Mouse (Mus musculus) forebrain, embryonic 13.5 days (tissue): ENCODE data around the gene Pimreg. TPM values are rescaled to one million over a fixed set of nuclear protein-coding genes. Genes with fewer than 3 reads are reported as not detected.

Source experiments
- ATAC-seq: fragments of 200-750 bp; cut with Nextera tagmentation; 2 replicates; pipeline ENCODE4 v1.8.0; 2017
- H3K27ac ChIP-seq: fragments of 300-500 bp; sonication (generic); 2 replicates; pipeline ENCODE4 v1.5.1; 2015; ENCODE audit warnings: inconsistent platforms, mild to moderate bottlenecking, moderate library complexity
- H3K27me3 ChIP-seq: fragments of 300-500 bp; sonication (generic); 2 replicates; pipeline ENCODE4 v1.6.1; 2015; ENCODE audit warnings: mild to moderate bottlenecking, inconsistent platforms
- H3K36me3 ChIP-seq: fragments of 300-500 bp; sonication (generic); 2 replicates; pipeline ENCODE4 v1.6.1; 2015; ENCODE audit warnings: mild to moderate bottlenecking, inconsistent platforms; ENCODE audit not compliant: poor library complexity, severe bottlenecking
- H3K4me1 ChIP-seq: fragments of 300-500 bp; sonication (generic); 2 replicates; pipeline ENCODE4 v1.6.1; 2015; ENCODE audit warnings: inconsistent platforms
- H3K4me2 ChIP-seq: fragments of 300-500 bp; sonication (generic); 2 replicates; pipeline ENCODE4 v1.6.1; 2015; ENCODE audit warnings: inconsistent platforms, mild to moderate bottlenecking, moderate library complexity
- H3K4me3 ChIP-seq: fragments of 300-500 bp; sonication (generic); 2 replicates; pipeline ENCODE4 v1.5.1; 2015; ENCODE audit warnings: mild to moderate bottlenecking, inconsistent platforms
- H3K9ac ChIP-seq: fragments of 300-500 bp; sonication (generic); 2 replicates; pipeline ENCODE4 v1.6.1; 2015; ENCODE audit warnings: mild to moderate bottlenecking, inconsistent platforms
- H3K9me3 ChIP-seq: fragments of 300-500 bp; sonication (generic); replicated peaks from 2 replicates; pipeline ENCODE4 v1.6.1; 2016; ENCODE audit warnings: inconsistent platforms
- whole genome bisulfite sequencing: fragments of 180-500 bp; shearing (Covaris S2); methylation state at CpG from one replicate; pipeline ENCODE4 v1.1.7; 2015; 5-methylcytosine and 5-hydroxymethylcytosine counted together
- polyA plus RNA-seq: library from polyadenylated mRNA; unstranded; fragments of >200 nt; fragmentation: Nextera tagmentation; extraction: Ambion mirVana; gene quantifications from 2 replicates; pipeline ENCODE4 v1.2.1, GENCODE M21; 2015

The Pimreg gene
- polyA plus RNA-seq, 1 experiment from 2014 or later, result 155 TPM

DNA sequence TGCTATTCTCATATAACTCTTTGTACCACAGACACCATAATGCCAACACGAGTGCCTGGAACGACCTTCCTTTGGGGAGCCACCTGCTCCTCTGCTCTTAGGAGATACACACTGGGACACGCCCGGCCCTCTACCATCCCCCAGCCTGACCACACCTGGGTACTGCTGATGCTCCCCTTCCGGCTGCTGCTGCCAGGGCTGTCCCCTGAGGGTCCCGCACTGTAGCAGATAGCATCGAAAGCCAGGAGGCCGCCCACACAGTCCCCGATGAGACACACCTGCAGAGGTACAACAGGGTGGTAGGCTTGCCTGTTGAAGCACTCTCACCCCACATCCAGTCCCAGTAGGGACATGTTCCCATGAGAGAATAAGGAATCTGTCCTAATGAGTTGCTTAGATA lies 28.9 kb downstream of the Pimreg start:
- H3K36me3 ChIP-seq, result no peaks in the 10 kb centered on the region
- no peak for ATAC-seq
- no peak overlapping the region for H3K9ac ChIP-seq
- H3K4me3 ChIP-seq, result no peak overlapping the region
- H3K4me2 ChIP-seq, result no peak overlapping the region
- H3K27me3 ChIP-seq, result no peaks in the 10 kb centered on the region
- no peak overlapping the region for H3K27ac ChIP-seq
- H3K4me1 ChIP-seq, result peaks cover 13% of the 10 kb centered on the region
- no peaks in the 10 kb centered on the region for H3K9me3 ChIP-seq
- 94% methylated on average over 9 of the region's 9 CpGs for WGBS

DNA sequence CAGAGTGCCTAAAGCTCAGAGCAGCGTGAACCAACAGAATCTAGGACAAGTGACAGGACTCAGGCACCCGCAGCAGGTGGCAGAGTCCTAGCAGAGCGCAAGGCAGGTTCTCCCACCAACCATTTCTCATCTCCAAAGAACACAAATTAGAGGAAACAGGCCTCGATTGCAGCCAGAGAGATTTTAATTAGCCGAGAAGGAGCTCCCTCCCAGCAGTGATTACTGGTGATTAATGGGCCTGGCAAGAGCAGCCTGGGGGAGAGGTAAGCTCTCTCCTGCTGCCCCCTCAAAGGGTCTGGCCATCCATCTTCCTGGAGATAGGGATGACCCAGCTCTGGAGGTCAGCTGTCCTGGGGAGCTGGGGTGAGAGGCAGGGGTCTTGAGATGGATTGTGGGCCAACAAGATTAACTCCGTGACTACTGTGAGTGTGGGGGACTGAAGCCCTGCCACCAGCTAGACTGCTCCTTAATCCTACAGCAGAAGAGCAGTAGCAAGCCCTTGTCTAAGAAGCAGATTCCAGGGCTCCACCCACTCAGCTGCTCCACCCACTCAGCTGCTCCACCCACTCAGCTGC lies 30.6 kb downstream of the Pimreg start:
- Histone ChIP-seq H3K4me3 (no peak overlapping the region), H3K9ac (no peak overlapping the region), H3K4me1 (peaks cover 12% of the 10 kb centered on the region), H3K4me2 (no peak overlapping the region), H3K9me3 (no peaks in the 10 kb centered on the region), H3K27ac (no peak overlapping the region; the same call in 1 of the 2 replicates), H3K36me3 (no peaks in the 10 kb centered on the region), H3K27me3 (no peaks in the 10 kb centered on the region)
- ATAC-seq, result no peak
- 40% methylated on average over 6 of the region's 6 CpGs for WGBS

- WGBS, result 90% methylated on average over 13 of the region's 13 CpGs
- no peak for ATAC-seq
- H3K27ac ChIP-seq, result no peak overlapping the region
- H3K4me3 ChIP-seq, result no peak overlapping the region
- H3K9ac ChIP-seq, result no peak overlapping the region
- H3K36me3 ChIP-seq, result no peaks in the 10 kb centered on the region
- no peaks in the 10 kb centered on the region for H3K27me3 ChIP-seq
- H3K4me2 ChIP-seq, result no peak overlapping the region
- H3K9me3 ChIP-seq, result no peaks in the 10 kb centered on the region
- peaks cover 17% of the 10 kb centered on the region for H3K4me1 ChIP-seq
Observed at GRCm38 (mm10) chr11:72074230-72074629, 32.4 kb downstream of the Pimreg start.

GRCm38 (mm10) chr11:72078056-72078455 lies 36.2 kb downstream of the Pimreg start:
- H3K4me1 ChIP-seq, result peaks cover 19% of the 10 kb centered on the region
- H3K27ac ChIP-seq, result no peak overlapping the region
- no peaks in the 10 kb centered on the region for H3K27me3 ChIP-seq
- no peak overlapping the region for H3K4me3 ChIP-seq
- H3K9me3 ChIP-seq, result no peaks in the 10 kb centered on the region
- no peaks in the 10 kb centered on the region for H3K36me3 ChIP-seq
- no peak overlapping the region for H3K4me2 ChIP-seq
- no peak overlapping the region for H3K9ac ChIP-seq
- 42% methylated on average over 3 of the region's 3 CpGs for WGBS
- ATAC-seq, result no peak

- no peak overlapping the region for H3K4me2 ChIP-seq
- H3K27ac ChIP-seq, result peak overlapping the region; percentile 36; the same call in 1 of the 2 replicates
- H3K27me3 ChIP-seq, result no peaks in the 10 kb centered on the region
- 31% methylated on average over 4 of the region's 4 CpGs for WGBS
- no peaks in the 10 kb centered on the region for H3K9me3 ChIP-seq
- H3K4me1 ChIP-seq, result peaks cover 19% of the 10 kb centered on the region
- ATAC-seq, result no peak
- no peaks in the 10 kb centered on the region for H3K36me3 ChIP-seq
- no peak overlapping the region for H3K4me3 ChIP-seq
- H3K9ac ChIP-seq, result no peak overlapping the region
Observed at GRCm38 (mm10) chr11:72078647-72079046, 36.8 kb downstream of the Pimreg start.

DNA sequence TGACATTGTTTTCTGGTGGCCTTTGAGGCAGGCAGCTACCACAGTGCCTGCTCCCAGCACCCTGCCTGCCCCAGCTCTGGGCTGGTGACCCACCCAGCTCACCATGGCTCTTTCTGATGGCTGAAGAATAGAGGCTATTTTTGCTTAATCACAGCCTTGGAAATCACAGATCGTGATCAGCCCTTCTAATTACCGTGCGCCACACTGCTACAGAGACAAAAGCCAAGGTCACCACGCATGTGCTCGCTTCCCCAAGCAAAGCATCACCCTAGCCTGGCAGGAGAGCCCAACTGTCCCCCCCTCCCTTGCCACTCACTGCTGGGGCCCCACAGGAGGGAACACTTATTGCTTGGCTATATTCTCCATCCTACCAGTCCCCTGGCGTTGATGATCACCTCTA lies 38.6 kb downstream of the Pimreg start:
- Histone ChIP-seq H3K4me3 (no peak overlapping the region), H3K27ac (no peak overlapping the region), H3K9ac (no peak overlapping the region), H3K36me3 (no peaks in the 10 kb centered on the region), H3K4me1 (peaks cover 23% of the 10 kb centered on the region), H3K9me3 (no peaks in the 10 kb centered on the region), H3K27me3 (no peaks in the 10 kb centered on the region), H3K4me2 (no peak overlapping the region)
- no peak for ATAC-seq
- WGBS, result 58% methylated on average over 6 of the region's 6 CpGs

DNA sequence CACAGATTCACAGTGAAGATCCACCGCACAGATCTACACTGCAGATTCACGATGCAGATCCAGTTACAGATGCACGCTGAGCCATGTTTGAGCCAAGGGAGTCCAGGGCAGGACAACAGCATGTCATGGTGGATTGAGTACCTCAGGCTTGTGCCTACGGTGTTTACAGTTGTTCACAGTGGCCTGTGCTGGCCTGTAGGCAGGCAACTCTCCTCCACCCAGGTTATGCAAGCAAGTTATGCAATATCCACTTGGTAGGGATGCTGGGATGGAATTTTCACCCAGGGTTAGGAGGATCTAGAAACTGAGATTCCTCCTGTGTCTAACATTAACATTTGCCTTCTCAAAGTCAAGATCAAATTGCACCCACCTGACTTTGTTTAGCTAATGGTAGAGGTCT lies 40.8 kb downstream of the Pimreg start:
- no peak overlapping the region for H3K4me3 ChIP-seq
- no peak overlapping the region for H3K4me2 ChIP-seq
- H3K9ac ChIP-seq, result no peak overlapping the region
- ATAC-seq, result no peak
- 93% methylated on average over 4 of the region's 4 CpGs for WGBS
- peaks cover 43% of the 10 kb centered on the region for H3K4me1 ChIP-seq
- no peaks in the 10 kb centered on the region for H3K27me3 ChIP-seq
- H3K36me3 ChIP-seq, result no peaks in the 10 kb centered on the region
- H3K27ac ChIP-seq, result no peak overlapping the region
- no peaks in the 10 kb centered on the region for H3K9me3 ChIP-seq

- 94% methylated on average over 15 of the region's 15 CpGs for WGBS
- Histone ChIP-seq H3K4me3 (no peak overlapping the region), H3K9ac (no peak overlapping the region), H3K36me3 (no peaks in the 10 kb centered on the region), H3K9me3 (no peaks in the 10 kb centered on the region), H3K4me1 (peaks cover 33% of the 10 kb centered on the region), H3K4me2 (no peak overlapping the region), H3K27ac (no peak overlapping the region), H3K27me3 (no peaks in the 10 kb centered on the region)
- no peak for ATAC-seq
Observed at GRCm38 (mm10) chr11:72084337-72084736, 42.5 kb downstream of the Pimreg start.

DNA sequence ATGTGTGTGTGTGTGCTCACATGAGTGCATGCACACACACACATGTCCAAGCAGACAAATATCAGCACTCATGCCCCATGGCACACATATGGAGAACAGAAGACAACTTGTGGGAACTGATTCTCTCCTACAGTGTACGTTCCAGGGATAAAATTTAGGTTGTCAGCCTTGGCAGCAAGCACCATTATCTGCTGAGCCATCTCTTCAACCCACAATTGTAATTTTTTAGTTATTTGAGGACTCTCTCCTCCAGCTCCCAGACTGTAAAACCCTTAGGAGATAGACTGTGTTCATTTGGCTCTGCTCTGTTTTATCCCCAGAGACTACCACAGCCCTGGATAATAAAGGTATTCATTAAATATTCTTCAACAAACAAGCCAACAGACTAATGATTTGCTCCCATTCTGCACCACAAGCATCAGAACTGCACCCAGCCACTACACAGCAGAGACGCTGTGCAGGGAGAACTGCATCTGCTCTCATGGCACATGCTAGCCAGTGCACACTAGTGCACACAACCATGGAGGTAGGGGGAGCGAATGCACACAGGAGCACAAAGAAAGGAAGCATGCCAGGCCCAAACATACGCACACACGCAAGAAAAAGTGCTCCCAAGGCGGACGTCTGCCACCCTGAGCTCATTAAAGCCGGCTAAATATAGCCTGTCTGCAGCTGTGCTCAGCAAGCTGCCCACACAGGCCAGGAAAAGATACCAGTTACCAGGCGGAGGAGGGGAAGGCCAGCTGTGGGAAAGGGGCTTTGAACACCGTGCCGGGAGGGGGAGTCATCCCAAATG lies 44.6 kb downstream of the Pimreg start:
- ATAC-seq, result peak; percentile 89
- no peak overlapping the region for H3K4me2 ChIP-seq

DNA sequence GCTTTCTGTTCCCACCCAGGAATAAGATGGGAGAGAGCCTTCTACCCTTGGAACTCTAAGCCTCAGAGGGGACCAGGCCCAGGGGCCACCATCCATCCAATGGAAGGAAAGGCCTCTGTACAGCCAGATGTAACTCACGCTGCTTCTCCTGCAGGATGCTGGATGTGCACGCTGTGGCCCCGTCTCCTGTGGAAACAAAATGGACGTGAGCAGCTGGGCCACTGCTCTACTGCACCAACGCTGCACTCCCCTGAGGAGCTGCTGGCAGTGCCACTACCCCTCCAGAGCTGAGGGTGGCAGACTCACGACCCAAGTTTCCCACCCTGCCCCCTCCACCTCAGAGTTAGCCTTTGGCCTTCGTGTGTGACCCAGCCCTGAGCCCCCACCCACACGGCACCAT lies 50.6 kb downstream of the Pimreg start:
- no peak overlapping the region for H3K27ac ChIP-seq
- 76% methylated on average over 8 of the region's 8 CpGs for WGBS
- no peak for ATAC-seq

More for the DNA sequence above, 44.6 kb downstream of the Pimreg start:
- Histone ChIP-seq H3K4me1 (peaks cover 24% of the 10 kb centered on the region), H3K36me3 (no peaks in the 10 kb centered on the region), H3K27me3 (no peaks in the 10 kb centered on the region), H3K27ac (peak overlapping the region; percentile 89), H3K9me3 (no peaks in the 10 kb centered on the region), H3K9ac (no peak overlapping the region), H3K4me3 (no peak overlapping the region)
- WGBS, result 25% methylated on average over 11 of the region's 11 CpGs

DNA sequence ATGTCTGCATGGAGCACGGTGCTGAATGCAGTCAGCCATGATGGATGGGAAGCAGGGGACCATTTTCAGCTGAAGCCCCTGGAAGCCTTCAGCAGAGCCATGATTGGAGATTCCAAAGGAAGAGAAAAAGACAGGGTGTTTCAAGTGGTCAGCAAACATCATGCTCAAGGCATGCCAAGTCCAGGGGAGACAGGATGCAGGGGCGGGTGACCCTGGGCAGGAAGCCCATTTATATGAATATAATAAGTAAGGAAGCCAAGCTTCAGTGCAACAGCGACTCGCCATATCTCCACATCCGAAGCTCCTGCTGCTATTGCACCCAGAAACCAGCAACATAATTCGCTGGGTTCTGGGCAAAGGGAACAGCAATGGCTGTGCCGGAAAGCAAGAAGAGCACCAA lies 52.6 kb downstream of the Pimreg start:
- Histone ChIP-seq H3K4me1 (peaks cover 5% of the 10 kb centered on the region; the same call in 1 of the 2 replicates), H3K9ac (no peak overlapping the region), H3K9me3 (no peaks in the 10 kb centered on the region), H3K36me3 (no peaks in the 10 kb centered on the region), H3K27me3 (peaks cover 2% of the 10 kb centered on the region; the same call in 1 of the 2 replicates), H3K4me3 (no peak overlapping the region), H3K27ac (no peak overlapping the region), H3K4me2 (no peak overlapping the region)
- WGBS, result 92% methylated on average over 7 of the region's 7 CpGs
- no peak for ATAC-seq

More for the DNA sequence above, 50.6 kb downstream of the Pimreg start:
- no peak overlapping the region for H3K4me2 ChIP-seq
- no peaks in the 10 kb centered on the region for H3K36me3 ChIP-seq
- H3K4me1 ChIP-seq, result peaks cover 7% of the 10 kb centered on the region
- no peaks in the 10 kb centered on the region for H3K9me3 ChIP-seq
- H3K9ac ChIP-seq, result no peak overlapping the region
- peaks cover 2% of the 10 kb centered on the region; the same call in 1 of the 2 replicates for H3K27me3 ChIP-seq
- H3K4me3 ChIP-seq, result no peak overlapping the region

DNA sequence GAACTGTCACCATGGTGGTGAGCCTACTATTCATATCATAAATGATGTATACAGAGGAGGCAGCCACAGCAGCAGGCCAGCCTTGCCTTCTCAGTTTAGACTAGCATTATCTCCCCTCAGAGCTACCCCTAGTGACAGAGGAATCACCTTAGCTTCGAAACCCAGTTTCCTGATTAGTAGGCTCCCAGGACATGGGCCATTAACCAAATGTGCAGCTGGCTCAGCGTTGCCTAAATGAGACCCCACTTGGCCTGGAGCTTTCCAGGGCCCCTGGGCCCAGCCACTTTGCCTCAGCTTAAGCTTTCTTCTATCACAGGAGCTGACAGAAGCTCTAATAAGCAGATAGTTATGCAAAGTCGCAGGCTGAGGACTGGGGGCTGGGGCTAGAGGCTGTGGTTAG lies 54.2 kb downstream of the Pimreg start:
- Histone ChIP-seq H3K36me3 (no peaks in the 10 kb centered on the region), H3K9me3 (no peaks in the 10 kb centered on the region), H3K9ac (no peak overlapping the region), H3K4me2 (no peak overlapping the region), H3K4me1 (peaks cover 5% of the 10 kb centered on the region; the same call in 1 of the 2 replicates), H3K27me3 (peaks cover 2% of the 10 kb centered on the region; the same call in 1 of the 2 replicates), H3K4me3 (no peak overlapping the region), H3K27ac (no peak overlapping the region)
- no peak for ATAC-seq
- WGBS, result 56% methylated on average over 3 of the region's 3 CpGs
